Mouse (Mus musculus) megakaryocyte, embryonic 14.5 days (primary cell): ENCODE measurements around the gene Rab39.

Experiments used
- FLI1 ChIP-seq: IDR thresholded peaks from 2 replicates; pipeline ENCODE4 v1.6.1; 2012; ENCODE audit warnings: low read length, inconsistent platforms, mixed read lengths
- GATA1 ChIP-seq: IDR thresholded peaks from 3 replicates; pipeline ENCODE4 v1.6.1; 2012; ENCODE audit warnings: mixed read lengths, low read length, inconsistent platforms, borderline replicate concordance

- TF ChIP-seq GATA1: no peak
- no peak for TF ChIP-seq FLI1
These were observed 34.9 kb upstream of the Rab39 start for GRCm38 (mm10) chr9:53740829-53741404.
